Mouse (Mus musculus) kidney, postnatal 0 days (tissue): Measurements from ENCODE around the gene Raly. TPM values are rescaled to one million over a fixed set of nuclear protein-coding genes. Genes with fewer than 3 reads are reported as not detected.

Experiments
- ATAC-seq: fragments of 200-750 bp; cut with Nextera tagmentation; replicated peaks from 2 replicates; pipeline ENCODE4 v1.8.0; 2017; ENCODE audit warnings: low read depth, moderate number of reproducible peaks, moderate TSS enrichment, moderate library complexity; ENCODE audit not compliant: low FRiP score
- DNase-seq: peaks from one replicate; pipeline ENCODE4 v3.0.0-alpha.2; 2016; ENCODE audit warnings: low spot score
- H3K27ac ChIP-seq: fragments of 300-500 bp; sonication (generic); 2 replicates; pipeline ENCODE4 v1.5.1; 2014; ENCODE audit warnings: mild to moderate bottlenecking
- H3K27me3 ChIP-seq: fragments of 300-500 bp; sonication (generic); 2 replicates; pipeline ENCODE4 v1.6.1; 2014; ENCODE audit warnings: low read length, mixed read lengths; ENCODE audit not compliant: insufficient read depth
- H3K36me3 ChIP-seq: fragments of 300-500 bp; sonication (generic); 2 replicates; pipeline ENCODE4 v1.6.1; 2014; ENCODE audit warnings: low read length, mixed read lengths; ENCODE audit not compliant: insufficient read depth
- H3K4me1 ChIP-seq: fragments of 300-500 bp; sonication (generic); replicated peaks from 2 replicates; pipeline ENCODE4 v1.6.1; 2014; ENCODE audit warnings: antibody characterized with exemption, low read length, mixed read lengths; ENCODE audit not compliant: insufficient read depth
- H3K4me2 ChIP-seq: fragments of 300-500 bp; sonication (generic); 2 replicates; pipeline ENCODE4 v1.6.1; 2014; ENCODE audit warnings: mild to moderate bottlenecking, low read length, moderate library complexity, mixed read lengths
- H3K4me3 ChIP-seq: fragments of 300-500 bp; sonication (generic); replicated peaks from 2 replicates; pipeline ENCODE4 v1.5.1; 2014; ENCODE audit warnings: low read depth, low read length
- H3K9ac ChIP-seq: fragments of 300-500 bp; sonication (generic); 2 replicates; pipeline ENCODE4 v1.6.1; 2014; ENCODE audit warnings: low read depth, low read length
- H3K9me3 ChIP-seq: fragments of 300-500 bp; sonication (generic); replicated peaks from 2 replicates; pipeline ENCODE4 v1.6.1; 2016; ENCODE audit warnings: low read length, inconsistent platforms, mixed read lengths
- CTCF ChIP-seq: IDR thresholded peaks from 2 replicates; pipeline ENCODE4 v1.5.1; 2016; ENCODE audit warnings: antibody characterized with exemption, low read depth, mild to moderate bottlenecking, moderate library complexity
- WGBS: fragments of 180-500 bp; shearing (Covaris S2); extraction: QIAGEN DNeasy Blood & Tissue Kit; methylation state at CpG from one replicate; pipeline ENCODE4 v1.1.7; 2014; 5-methylcytosine and 5-hydroxymethylcytosine counted together
- polyA plus RNA-seq: library from polyadenylated mRNA; unstranded; fragments of >200 nt; fragmentation: Nextera tagmentation; extraction: Ambion mirVana; gene quantifications from 2 replicates; pipeline ENCODE4 v1.2.1, GENCODE M21; 2015

The Raly gene
- polyA plus RNA-seq, 1 experiment from 2014 or later = 31.6 TPM

DNA sequence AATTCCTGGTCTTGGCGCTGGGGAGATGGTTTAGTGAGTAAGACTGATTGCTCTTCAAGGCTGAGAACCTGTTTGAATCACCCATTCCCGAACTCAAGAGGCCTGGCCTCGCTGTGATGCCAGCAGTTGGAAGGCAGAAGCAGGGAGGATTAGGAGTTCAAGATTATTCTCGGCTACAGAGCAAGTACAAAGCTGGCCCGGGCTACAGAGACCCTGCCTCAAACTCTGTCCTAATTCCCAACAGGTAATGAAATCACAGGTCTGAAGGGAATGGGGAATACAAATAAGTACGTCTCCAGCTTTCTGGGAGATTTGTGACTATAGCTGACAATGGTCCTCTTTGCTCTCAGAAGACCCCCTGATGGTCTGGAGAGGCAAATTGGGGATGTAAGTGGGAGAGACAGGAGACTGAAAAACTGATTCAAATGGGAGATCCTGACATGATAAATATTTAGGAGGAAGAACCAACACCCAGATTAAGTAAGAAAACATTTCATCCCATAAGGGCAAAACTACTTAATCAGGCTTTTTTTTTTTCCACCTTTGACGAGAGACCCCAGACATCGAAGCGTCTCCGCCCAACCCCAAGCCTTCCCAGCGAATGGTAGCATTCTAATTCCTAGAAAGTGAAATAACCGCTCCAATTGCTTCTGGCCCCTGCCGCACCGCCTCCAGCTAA, 780 bp upstream of the Raly start:
- Histone ChIP-seq H3K27ac (peak overlapping the region; percentile 97; the same call in 1 of the 2 replicates), H3K4me2 (peak overlapping the region; percentile 66), H3K9me3 (no peaks in the 10 kb centered on the region), H3K4me3 (peak overlapping the region; percentile 91), H3K27me3 (no peaks in the 10 kb centered on the region), H3K9ac (0 out of 2 replicates have a peak overlapping the region, but pooled peaks have one; percentile 32), H3K36me3 (no peaks in the 10 kb centered on the region), H3K4me1 (peaks cover 20% of the 10 kb centered on the region)
- DNase-seq (no peak), ATAC-seq (no peak)
- 6% methylated on average over 14 of the region's 14 CpGs for WGBS
- no peak for TF ChIP-seq CTCF

GRCm38 (mm10) chr2:154791661-154792642, 1.1 kb downstream of the Raly start:
- H3K9ac ChIP-seq = peak overlapping the region; percentile 96
- peak overlapping the region; percentile 97 for H3K27ac ChIP-seq
- H3K4me1 ChIP-seq = peaks cover 20% of the 10 kb centered on the region
- H3K4me3 ChIP-seq = peak overlapping the region; percentile 91
- DNase-seq (peak; percentile 83), ATAC-seq (peak; percentile 27; the same call in 1 of the 2 replicates)
- WGBS = 1% methylated on average over 60 of the region's 67 CpGs
- no peaks in the 10 kb centered on the region for H3K9me3 ChIP-seq
- no peaks in the 10 kb centered on the region for H3K27me3 ChIP-seq
- TF ChIP-seq CTCF = no peak
- H3K36me3 ChIP-seq = no peaks in the 10 kb centered on the region
- peak overlapping the region; percentile 66 for H3K4me2 ChIP-seq

GRCm38 (mm10) chr2:154803372-154803771, 12.5 kb downstream of the Raly start:
- Histone ChIP-seq H3K4me1 (no peaks in the 10 kb centered on the region; the same call in 1 of the 2 replicates), H3K9me3 (no peaks in the 10 kb centered on the region), H3K4me3 (no peak overlapping the region), H3K9ac (no peak overlapping the region), H3K36me3 (no peaks in the 10 kb centered on the region), H3K4me2 (no peak overlapping the region), H3K27ac (no peak overlapping the region), H3K27me3 (no peaks in the 10 kb centered on the region)
- WGBS = 87% methylated on average over 1 of the region's 1 CpGs
- DNase-seq (no peak), ATAC-seq (no peak)
- no peak for TF ChIP-seq CTCF

- no peaks in the 10 kb centered on the region for H3K27me3 ChIP-seq
- H3K4me2 ChIP-seq = no peak overlapping the region
- DNase-seq = no peak
- no peaks in the 10 kb centered on the region for H3K9me3 ChIP-seq
- no peak overlapping the region for H3K9ac ChIP-seq
- no peak overlapping the region for H3K27ac ChIP-seq
- no peak overlapping the region for H3K4me3 ChIP-seq
- H3K36me3 ChIP-seq = no peaks in the 10 kb centered on the region
- WGBS = 65% methylated on average over 4 of the region's 4 CpGs
- no peak for TF ChIP-seq CTCF
- H3K4me1 ChIP-seq = no peaks in the 10 kb centered on the region; the same call in 1 of the 2 replicates
- ATAC-seq = no peak
Measured at GRCm38 (mm10) chr2:154803845-154804244, 12.9 kb downstream of the Raly start.

DNA sequence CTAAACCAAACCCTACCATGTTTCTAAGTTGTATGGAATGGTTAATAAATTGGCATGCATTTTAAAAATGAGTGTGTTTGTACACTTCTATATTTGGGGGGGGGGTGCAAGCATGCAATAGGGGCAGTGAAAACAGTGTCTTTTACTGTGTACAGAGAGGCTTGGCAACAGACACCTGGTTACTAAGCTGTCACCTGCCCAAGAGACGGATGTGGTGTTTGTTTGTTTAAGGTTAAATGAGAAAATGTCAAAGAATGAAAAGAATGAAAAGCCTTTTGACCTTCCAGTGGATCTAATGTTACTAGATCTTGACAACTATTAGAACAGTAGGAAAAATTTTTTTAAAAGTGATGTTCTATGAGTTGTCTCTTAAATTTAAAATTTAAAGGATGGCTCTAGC, 16.8 kb downstream of the Raly start:
- no peak for ATAC-seq
- Histone ChIP-seq H3K4me1 (peaks cover 4% of the 10 kb centered on the region; the same call in 1 of the 2 replicates), H3K36me3 (no peaks in the 10 kb centered on the region), H3K9me3 (no peaks in the 10 kb centered on the region), H3K4me2 (no peak overlapping the region), H3K4me3 (no peak overlapping the region), H3K27me3 (no peaks in the 10 kb centered on the region), H3K9ac (no peak overlapping the region), H3K27ac (no peak overlapping the region)
- no peak for TF ChIP-seq CTCF
- 44% methylated on average over 1 of the region's 1 CpGs for WGBS
- DNase-seq = no peak

- WGBS = 64% methylated on average over 1 of the region's 1 CpGs
Measured at GRCm38 (mm10) chr2:154809107-154809762, 18.3 kb downstream of the Raly start.

More at GRCm38 (mm10) chr2:154809107-154809762, 18.3 kb downstream of the Raly start:
- Histone ChIP-seq H3K9me3 (no peaks in the 10 kb centered on the region), H3K4me2 (no peak overlapping the region), H3K27ac (no peak overlapping the region), H3K9ac (no peak overlapping the region), H3K4me3 (no peak overlapping the region), H3K36me3 (no peaks in the 10 kb centered on the region), H3K27me3 (no peaks in the 10 kb centered on the region), H3K4me1 (peaks cover 4% of the 10 kb centered on the region; the same call in 1 of the 2 replicates)
- peak; percentile 30; the same call in 1 of the 2 replicates for TF ChIP-seq CTCF
- ATAC-seq (no peak; the same call in 1 of the 2 replicates), DNase-seq (peak; percentile 54)
